Mouse (Mus musculus) heart, postnatal 0 days (tissue): Measurements from ENCODE around the gene Bicd2. TPM values are rescaled to one million over a fixed set of nuclear protein-coding genes. Genes with fewer than 3 reads are reported as not detected.

ENCODE experiments used
- ATAC-seq: fragments of 200-750 bp; cut with Nextera tagmentation; 2 replicates; pipeline ENCODE4 v1.8.0; 2017; ENCODE audit warnings: low read depth, moderate number of reproducible peaks, moderate library complexity; ENCODE audit not compliant: insufficient read depth
- DNase-seq: peaks from one replicate; pipeline ENCODE4 v3.0.0-alpha.2; 2016; ENCODE audit warnings: low spot score
- H3K27ac ChIP-seq: fragments of 300-500 bp; sonication (generic); 2 replicates; pipeline ENCODE4 v1.5.1; 2014; ENCODE audit warnings: low read depth, mild to moderate bottlenecking
- H3K27me3 ChIP-seq: fragments of 300-500 bp; sonication (generic); 2 replicates; pipeline ENCODE4 v1.6.1; 2014; ENCODE audit warnings: low read length, mixed read lengths; ENCODE audit not compliant: control insufficient read depth, insufficient read depth
- H3K36me3 ChIP-seq: fragments of 300-500 bp; sonication (generic); replicated peaks from 2 replicates; pipeline ENCODE4 v1.6.1; 2014; ENCODE audit warnings: low read length, mixed read lengths; ENCODE audit not compliant: control insufficient read depth, insufficient read depth
- H3K4me1 ChIP-seq: fragments of 300-500 bp; sonication (generic); 2 replicates; pipeline ENCODE4 v1.6.1; 2014; ENCODE audit warnings: antibody characterized with exemption; ENCODE audit not compliant: control insufficient read depth, insufficient read depth
- H3K4me2 ChIP-seq: fragments of 300-500 bp; sonication (generic); 2 replicates; pipeline ENCODE4 v1.6.1; 2014; ENCODE audit warnings: low read depth, mild to moderate bottlenecking, low read length, moderate library complexity
- H3K4me3 ChIP-seq: fragments of 300-500 bp; sonication (generic); 2 replicates; pipeline ENCODE4 v1.5.1; 2014; ENCODE audit warnings: low read depth, low read length
- H3K9ac ChIP-seq: fragments of 300-500 bp; sonication (generic); replicated peaks from 2 replicates; pipeline ENCODE4 v1.6.1; 2014; ENCODE audit warnings: low read depth, low read length, mixed read lengths
- H3K9me3 ChIP-seq: fragments of 300-500 bp; sonication (generic); replicated peaks from 2 replicates; pipeline ENCODE4 v1.6.1; 2016; ENCODE audit warnings: low read length; ENCODE audit not compliant: control insufficient read depth
- CTCF ChIP-seq: IDR thresholded peaks from 2 replicates; pipeline ENCODE4 v1.5.1; 2016; ENCODE audit warnings: antibody characterized with exemption, control low read depth, low read depth
- EP300 ChIP-seq: IDR thresholded peaks from 2 replicates; pipeline ENCODE4 v1.6.1; 2016; ENCODE audit warnings: antibody characterized with exemption, low read depth
- WGBS: fragments of 180-500 bp; shearing (Covaris S2); extraction: QIAGEN DNeasy Blood & Tissue Kit; methylation state at CpG from one replicate; pipeline ENCODE4 v1.1.7; 2014; 5-methylcytosine and 5-hydroxymethylcytosine counted together
- polyA plus RNA-seq: library from polyadenylated mRNA; unstranded; fragments of >200 nt; fragmentation: Nextera tagmentation; extraction: Ambion mirVana; gene quantifications from 2 replicates; pipeline ENCODE4 v1.2.1, GENCODE M21; 2015
- total RNA-seq: library from RNA; depleted of rRNA; stranded (reverse); fragments of >200 nt; gene quantifications from 2 replicates; pipeline ENCODE4 v1.2.3, GENCODE M21; 2014; ENCODE audit warnings: low replicate concordance

Gene Bicd2
- total and polyA plus RNA-seq, 2 experiments from 2014 or later, result 43.5 to 54.2 TPM

DNA sequence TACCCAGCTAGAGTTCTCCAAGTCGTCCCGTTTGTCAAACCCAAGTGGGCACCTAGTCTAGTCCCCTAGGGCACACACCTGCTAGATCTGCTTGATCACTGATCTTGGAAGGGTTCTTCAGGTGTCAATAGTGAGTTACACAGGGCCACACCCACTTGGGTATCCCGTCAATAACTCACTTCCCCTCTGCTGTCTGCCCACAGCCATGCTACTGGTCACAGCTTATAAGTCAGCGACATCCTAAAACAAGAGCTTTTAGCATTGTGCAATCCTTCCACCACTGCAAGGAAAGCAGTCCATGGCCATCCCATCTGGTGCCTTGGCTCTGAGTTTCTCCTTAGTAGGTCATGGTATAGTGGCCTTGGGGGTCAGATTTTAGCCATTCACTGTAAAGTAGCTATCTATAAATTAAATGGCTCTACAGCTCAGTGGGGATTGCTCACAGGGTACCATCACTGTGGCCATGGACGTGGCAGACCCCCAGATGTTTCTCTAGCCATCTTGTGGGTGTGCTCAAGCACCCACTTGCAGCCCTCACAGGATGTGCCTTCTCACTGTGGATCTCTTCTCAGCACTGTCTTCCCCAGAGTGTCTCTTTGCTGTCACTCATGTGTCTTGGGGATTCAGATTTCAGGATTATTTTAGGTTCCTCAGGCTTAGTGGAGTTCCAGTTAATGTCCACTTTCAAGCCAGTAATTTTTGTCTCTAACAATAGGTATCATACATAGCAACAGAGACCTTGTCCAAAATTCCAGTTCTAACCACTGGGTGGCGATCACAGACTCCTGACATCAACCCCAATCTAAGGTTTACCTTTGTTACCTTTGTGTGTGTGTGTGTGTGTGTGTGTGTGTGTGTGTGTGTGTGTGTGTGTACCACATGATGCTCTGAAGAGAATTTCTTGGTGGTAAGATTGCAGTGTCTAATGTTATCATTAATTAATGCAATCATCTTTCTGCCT, 14.9 kb upstream of the Bicd2 start:
- Histone ChIP-seq H3K9me3 (no peaks in the 10 kb centered on the region), H3K4me1 (no peaks in the 10 kb centered on the region), H3K27ac (no peak overlapping the region), H3K36me3 (no peaks in the 10 kb centered on the region), H3K4me3 (no peak overlapping the region), H3K9ac (no peak overlapping the region), H3K4me2 (no peak overlapping the region), H3K27me3 (no peaks in the 10 kb centered on the region)
- TF ChIP-seq CTCF, result peak; percentile 66
- no peak for TF ChIP-seq EP300
- 59% methylated on average over 6 of the region's 6 CpGs for WGBS
- ATAC-seq (no peak), DNase-seq (no peak)

DNA sequence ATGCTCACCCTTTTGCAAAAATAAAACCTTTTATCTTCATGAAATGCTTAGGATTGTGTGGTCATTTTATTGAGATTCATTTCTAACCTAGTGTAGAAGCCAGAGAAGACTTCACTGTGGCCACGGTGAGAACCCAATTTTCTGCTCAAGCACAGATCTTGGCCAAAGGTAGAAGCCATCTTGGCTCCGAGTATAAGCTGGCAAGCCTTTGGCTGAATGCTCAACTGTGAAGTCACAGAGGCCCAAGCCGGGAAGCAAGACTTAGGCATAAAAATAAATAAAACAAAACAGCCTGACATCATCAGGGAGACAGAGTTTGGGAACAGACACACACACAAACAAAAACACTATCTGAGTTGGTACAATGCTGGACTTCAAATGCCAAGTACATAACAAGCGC, 13.3 kb upstream of the Bicd2 start:
- no peak for ATAC-seq
- Histone ChIP-seq H3K9me3 (no peaks in the 10 kb centered on the region), H3K27me3 (no peaks in the 10 kb centered on the region), H3K4me3 (no peak overlapping the region), H3K9ac (no peak overlapping the region), H3K27ac (no peak overlapping the region), H3K4me1 (no peaks in the 10 kb centered on the region), H3K36me3 (no peaks in the 10 kb centered on the region), H3K4me2 (no peak overlapping the region)
- 66% methylated on average over 4 of the region's 4 CpGs for WGBS
- no peak for DNase-seq
- no peak for TF ChIP-seq CTCF
- no peak for TF ChIP-seq EP300

DNA sequence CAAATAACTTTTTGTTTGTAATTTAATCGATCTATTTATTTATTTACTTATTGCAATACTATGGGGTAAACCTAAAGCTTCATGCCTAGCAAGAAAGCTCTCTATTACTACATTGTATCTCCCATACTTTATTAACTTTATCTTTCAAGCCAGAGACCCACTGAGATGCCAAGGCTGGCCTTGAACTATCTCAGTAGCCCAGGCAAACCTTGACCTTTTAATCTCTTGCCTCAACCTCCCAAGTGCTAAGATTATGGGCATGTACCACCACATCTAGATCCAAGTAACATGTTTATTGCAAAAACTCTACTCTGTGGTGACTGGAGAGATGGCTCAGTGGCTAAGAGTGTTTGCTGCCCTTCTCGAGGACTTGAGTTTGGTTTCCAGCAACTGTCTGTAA, 8.1 kb upstream of the Bicd2 start:
- WGBS, result 47% methylated on average over 2 of the region's 2 CpGs
- no peak for ATAC-seq

DNA sequence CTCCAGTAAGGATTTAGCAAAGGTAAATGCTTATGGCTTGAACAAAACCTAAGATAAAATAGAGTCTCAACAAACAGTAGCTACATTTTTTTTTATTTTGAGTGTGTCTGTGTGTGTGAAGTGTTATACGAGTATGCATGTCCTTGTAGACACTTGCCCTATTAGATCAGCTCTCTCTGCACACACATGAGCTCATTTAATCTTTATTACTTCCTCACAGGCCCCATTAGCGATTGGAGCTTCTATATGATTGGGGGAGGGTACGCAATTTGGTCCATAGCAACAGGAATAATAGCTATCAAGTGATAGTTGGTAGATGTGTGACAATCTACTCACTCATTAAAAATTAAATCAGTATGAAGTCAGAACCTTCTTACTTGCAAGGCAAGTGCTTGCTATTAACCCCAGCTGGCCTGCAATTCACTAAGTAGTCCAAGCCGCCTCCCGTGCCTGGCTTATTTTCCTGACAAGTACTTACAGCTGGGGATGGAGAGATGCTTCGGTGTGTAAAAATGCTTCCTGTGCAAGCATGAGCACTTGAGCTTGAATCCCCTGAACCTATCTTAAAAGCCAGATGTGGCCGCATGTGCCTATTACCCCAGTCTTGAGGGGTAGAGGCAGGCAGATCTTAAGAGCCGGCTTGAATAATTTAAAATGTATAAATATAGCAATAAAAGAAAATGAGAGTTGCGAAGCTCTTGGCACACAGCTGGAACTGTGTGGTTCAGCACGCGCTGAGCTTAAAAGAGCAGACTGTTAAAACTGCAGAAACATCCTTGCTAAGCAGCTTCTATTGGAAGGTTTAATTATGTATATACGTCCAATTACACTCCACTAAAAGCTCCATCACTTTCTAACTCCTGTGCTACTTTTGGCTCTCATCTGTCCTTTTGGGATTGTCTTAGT, 6.1 kb upstream of the Bicd2 start:
- H3K27ac ChIP-seq, result no peak overlapping the region
- no peak overlapping the region for H3K9ac ChIP-seq
- no peaks in the 10 kb centered on the region for H3K36me3 ChIP-seq
- 82% methylated on average over 12 of the region's 12 CpGs for WGBS
- TF ChIP-seq EP300 (no peak), CTCF (no peak)
- ATAC-seq (no peak), DNase-seq (no peak)
- H3K9me3 ChIP-seq, result no peaks in the 10 kb centered on the region
- H3K4me1 ChIP-seq, result peaks cover 1% of the 10 kb centered on the region; the same call in 1 of the 2 replicates
- H3K4me3 ChIP-seq, result no peak overlapping the region
- no peaks in the 10 kb centered on the region for H3K27me3 ChIP-seq
- no peak overlapping the region for H3K4me2 ChIP-seq

More for the DNA sequence above, 8.1 kb upstream of the Bicd2 start:
- Histone ChIP-seq H3K9me3 (no peaks in the 10 kb centered on the region), H3K27me3 (no peaks in the 10 kb centered on the region), H3K27ac (no peak overlapping the region), H3K36me3 (no peaks in the 10 kb centered on the region), H3K4me3 (no peak overlapping the region), H3K4me2 (no peak overlapping the region), H3K9ac (no peak overlapping the region), H3K4me1 (no peaks in the 10 kb centered on the region)
- TF ChIP-seq CTCF, result no peak
- TF ChIP-seq EP300, result no peak
- no peak for DNase-seq

DNA sequence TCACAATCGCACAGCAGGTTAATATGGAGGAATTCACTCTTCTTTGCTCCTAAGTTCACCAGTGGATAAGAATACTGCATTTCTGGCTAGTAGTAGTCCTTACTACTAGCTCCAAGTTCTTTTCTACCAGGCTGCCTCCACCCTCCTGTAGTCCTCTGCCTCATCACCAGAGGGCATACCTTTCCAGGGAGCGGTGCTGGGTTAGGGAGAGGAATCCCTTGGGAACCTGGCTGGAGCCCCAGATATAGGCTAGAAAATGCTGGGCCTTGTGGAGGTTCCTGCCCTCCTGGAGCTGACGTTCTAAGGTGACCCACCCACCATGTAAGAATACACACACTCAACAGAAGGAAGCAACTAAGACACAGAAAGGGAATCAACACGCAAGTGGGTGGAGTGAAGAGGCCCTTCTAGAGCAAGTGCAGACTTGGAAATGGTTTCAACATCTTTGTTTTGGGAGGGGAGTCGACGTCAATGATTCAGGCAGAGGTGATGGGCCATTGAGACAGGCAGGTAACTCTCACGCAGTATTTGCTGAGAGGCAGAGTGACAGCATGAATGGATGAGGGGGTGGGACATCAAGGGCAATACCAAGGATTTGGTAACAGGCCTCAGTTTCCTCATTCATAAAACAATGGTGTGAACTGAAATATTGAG, 2.4 kb upstream of the Bicd2 start:
- WGBS, result 61% methylated on average over 7 of the region's 7 CpGs
- no peaks in the 10 kb centered on the region for H3K27me3 ChIP-seq
- peak; percentile 91 for TF ChIP-seq CTCF
- TF ChIP-seq EP300, result no peak

More for the DNA sequence above, 2.4 kb upstream of the Bicd2 start:
- Histone ChIP-seq H3K27ac (no peak overlapping the region), H3K9ac (no peak overlapping the region), H3K4me3 (no peak overlapping the region), H3K9me3 (no peaks in the 10 kb centered on the region), H3K36me3 (no peaks in the 10 kb centered on the region), H3K4me1 (peaks cover 26% of the 10 kb centered on the region), H3K4me2 (no peak overlapping the region)
- ATAC-seq (no peak), DNase-seq (peak; percentile 55)
